Mouse (Mus musculus) midbrain, embryonic 11.5 days (tissue): ENCODE results near the gene Spata32. TPM values are rescaled to one million over a fixed set of nuclear protein-coding genes. Genes with fewer than 3 reads are reported as not detected.

Source experiments
- ATAC-seq: fragments of 200-750 bp; cut with Nextera tagmentation; 2 replicates; pipeline ENCODE4 v1.8.0; 2017; ENCODE audit warnings: moderate TSS enrichment, moderate library complexity; ENCODE audit not compliant: low FRiP score
- DNase-seq: peaks from one replicate; pipeline ENCODE4 v3.0.0; 2015; ENCODE audit warnings: low spot score; ENCODE audit errors: missing footprints
- H3K27ac ChIP-seq: fragments of 300-500 bp; sonication (generic); 2 replicates; pipeline ENCODE4 v1.5.1; 2014; ENCODE audit warnings: low read depth, low read length
- H3K27me3 ChIP-seq: fragments of 300-500 bp; sonication (generic); 2 replicates; pipeline ENCODE4 v1.6.1; 2014; ENCODE audit warnings: mild to moderate bottlenecking, low read length, moderate library complexity, mixed read lengths; ENCODE audit not compliant: control insufficient read depth, insufficient read depth
- H3K36me3 ChIP-seq: fragments of 300-500 bp; sonication (generic); 2 replicates; pipeline ENCODE4 v1.6.1; 2014; ENCODE audit warnings: mild to moderate bottlenecking, low read length, moderate library complexity, mixed read lengths; ENCODE audit not compliant: control insufficient read depth, insufficient read depth
- H3K4me1 ChIP-seq: fragments of 300-500 bp; sonication (generic); 2 replicates; pipeline ENCODE4 v1.6.1; 2014; ENCODE audit warnings: low read length; ENCODE audit not compliant: control insufficient read depth, insufficient read depth
- H3K4me2 ChIP-seq: fragments of 300-500 bp; sonication (generic); 2 replicates; pipeline ENCODE4 v1.6.1; 2014; ENCODE audit warnings: mild to moderate bottlenecking, moderate library complexity
- H3K4me3 ChIP-seq: fragments of 300-500 bp; sonication (generic); 2 replicates; pipeline ENCODE4 v1.5.1; 2014; ENCODE audit warnings: low read depth, low read length
- H3K9ac ChIP-seq: fragments of 300-500 bp; sonication (generic); 2 replicates; pipeline ENCODE4 v1.6.1; 2014; ENCODE audit warnings: low read length
- H3K9me3 ChIP-seq: fragments of 300-500 bp; sonication (generic); 2 replicates; pipeline ENCODE4 v1.6.1; 2016; ENCODE audit warnings: low read length; ENCODE audit not compliant: control insufficient read depth
- WGBS: fragments of 180-500 bp; shearing (Covaris S2); extraction: QIAGEN DNeasy Blood & Tissue Kit; methylation state at CpG from one replicate; pipeline ENCODE4 v1.1.7; 2014; 5-methylcytosine and 5-hydroxymethylcytosine counted together
- polyA plus RNA-seq: library from polyadenylated mRNA; unstranded; fragments of >200 nt; fragmentation: Nextera tagmentation; extraction: Ambion mirVana; gene quantifications from 2 replicates; pipeline ENCODE4 v1.2.1, GENCODE M21; 2014

Gene Spata32
- polyA plus RNA-seq, 1 experiment from 2014 or later, result not detected

DNA sequence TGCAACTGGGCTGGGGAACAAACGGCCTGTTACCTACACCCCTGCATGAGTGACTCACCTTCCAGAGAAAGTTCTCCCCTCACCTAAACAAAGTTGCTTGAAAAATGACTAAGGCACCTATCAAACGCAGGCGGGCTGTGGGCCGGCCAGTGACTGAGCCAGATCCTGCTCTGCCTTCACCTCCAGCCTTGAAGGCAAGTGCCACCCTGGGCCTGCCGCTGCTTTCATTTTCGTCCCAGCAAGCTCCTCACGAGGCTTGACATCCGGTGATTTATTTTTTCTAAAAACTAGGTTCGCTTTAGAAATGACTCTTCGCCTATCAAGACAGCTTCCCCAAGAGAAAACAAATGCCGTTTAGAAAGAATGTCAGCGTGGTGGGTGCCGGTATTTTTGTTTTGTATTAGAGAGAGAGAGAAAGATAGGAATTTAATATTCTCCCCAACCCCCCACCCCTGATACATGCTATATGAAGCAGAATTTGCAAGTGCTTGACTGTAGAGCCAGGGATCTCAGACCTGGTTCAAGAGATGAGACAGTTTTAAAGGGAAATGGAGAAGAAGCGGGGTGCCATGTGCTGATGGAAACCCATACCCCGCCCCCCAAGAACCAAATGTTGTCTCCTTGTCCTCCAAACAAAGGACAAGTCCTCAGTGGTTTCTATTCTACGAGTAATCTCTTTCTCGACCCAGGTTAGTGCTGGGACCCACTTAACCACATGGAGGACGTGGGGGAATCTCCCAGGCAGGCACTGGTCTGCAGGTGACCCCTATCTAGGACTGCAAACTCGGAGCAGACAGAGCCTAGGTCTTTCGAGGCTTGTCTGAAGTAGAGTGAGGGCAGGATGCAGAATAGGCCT lies 44.4 kb upstream of the Spata32 start:
- no peak for ATAC-seq
- no peaks in the 10 kb centered on the region for H3K36me3 ChIP-seq
- H3K9ac ChIP-seq, result 0 out of 2 replicates have a peak overlapping the region, but pooled peaks have one; percentile 10
- H3K4me2 ChIP-seq, result no peak overlapping the region; the same call in 1 of the 2 replicates
- H3K9me3 ChIP-seq, result no peaks in the 10 kb centered on the region
- peaks cover 38% of the 10 kb centered on the region for H3K4me1 ChIP-seq
- H3K4me3 ChIP-seq, result no peak overlapping the region
- no peak overlapping the region for H3K27ac ChIP-seq
- WGBS, result 79% methylated on average over 20 of the region's 20 CpGs
- no peak for DNase-seq
- H3K27me3 ChIP-seq, result no peaks in the 10 kb centered on the region

DNA sequence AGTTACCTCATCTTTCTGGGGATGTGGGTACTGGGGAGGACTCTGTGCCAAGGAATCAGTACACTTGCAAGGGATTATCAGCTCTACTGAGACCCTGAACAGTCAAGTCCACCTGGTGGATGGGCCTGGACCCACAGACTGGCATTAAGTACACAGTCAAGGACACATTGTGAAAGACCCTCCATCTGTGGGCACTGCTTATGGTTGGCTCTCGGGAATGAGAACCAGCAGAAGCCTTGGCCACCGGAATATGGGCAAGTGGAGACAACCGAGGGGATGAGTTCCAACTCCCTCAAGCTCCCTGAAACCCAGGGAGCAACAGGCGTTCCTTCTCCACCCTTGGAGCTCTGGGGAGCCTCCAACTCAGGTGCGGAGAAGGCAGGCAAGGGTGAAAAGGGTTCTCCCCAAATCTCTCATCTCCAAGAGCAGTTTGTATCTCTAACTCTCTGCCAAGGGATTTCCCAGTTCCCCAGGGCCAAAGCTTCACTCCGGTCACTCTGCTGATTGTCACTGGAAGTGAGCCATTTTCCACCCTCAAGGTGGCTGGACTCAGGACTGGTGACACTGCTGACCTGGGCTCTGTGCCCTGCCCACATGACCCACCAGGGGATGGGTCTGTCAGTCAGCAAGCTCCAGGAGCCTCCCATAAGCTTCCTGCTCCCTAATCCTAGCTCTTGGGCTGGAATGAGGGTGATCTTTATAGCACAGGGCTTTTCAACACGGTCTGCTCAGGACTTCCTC lies 43.6 kb upstream of the Spata32 start:
- H3K9ac ChIP-seq, result no peak overlapping the region
- H3K36me3 ChIP-seq, result no peaks in the 10 kb centered on the region
- no peak overlapping the region for H3K4me2 ChIP-seq
- no peaks in the 10 kb centered on the region for H3K27me3 ChIP-seq
- peaks cover 38% of the 10 kb centered on the region for H3K4me1 ChIP-seq
- DNase-seq (no peak), ATAC-seq (no peak)
- H3K4me3 ChIP-seq, result no peak overlapping the region
- H3K27ac ChIP-seq, result no peak overlapping the region
- WGBS, result 85% methylated on average over 7 of the region's 7 CpGs
- no peaks in the 10 kb centered on the region for H3K9me3 ChIP-seq

GRCm38 (mm10) chr11:103260515-103261192 lies 42.4 kb upstream of the Spata32 start:
- Histone ChIP-seq H3K27me3 (no peaks in the 10 kb centered on the region), H3K9me3 (no peaks in the 10 kb centered on the region), H3K4me1 (peaks cover 27% of the 10 kb centered on the region), H3K9ac (no peak overlapping the region), H3K27ac (no peak overlapping the region), H3K4me2 (no peak overlapping the region), H3K36me3 (no peaks in the 10 kb centered on the region), H3K4me3 (no peak overlapping the region)
- WGBS, result 88% methylated on average over 12 of the region's 12 CpGs
- ATAC-seq (no peak), DNase-seq (no peak)

- Histone ChIP-seq H3K4me1 (peaks cover 21% of the 10 kb centered on the region), H3K36me3 (no peaks in the 10 kb centered on the region), H3K27me3 (no peaks in the 10 kb centered on the region), H3K9ac (no peak overlapping the region), H3K9me3 (no peaks in the 10 kb centered on the region), H3K4me3 (no peak overlapping the region), H3K27ac (no peak overlapping the region), H3K4me2 (no peak overlapping the region)
- no peak for DNase-seq
- ATAC-seq, result no peak
- WGBS, result 93% methylated on average over 5 of the region's 5 CpGs
Observed at GRCm38 (mm10) chr11:103260034-103260433, 41.8 kb upstream of the Spata32 start.

- Histone ChIP-seq H3K36me3 (no peaks in the 10 kb centered on the region), H3K4me3 (no peak overlapping the region), H3K9ac (no peak overlapping the region), H3K27ac (no peak overlapping the region), H3K4me2 (no peak overlapping the region), H3K27me3 (no peaks in the 10 kb centered on the region), H3K9me3 (no peaks in the 10 kb centered on the region), H3K4me1 (peaks cover 3% of the 10 kb centered on the region)
- DNase-seq, result no peak
- WGBS, result 87% methylated on average over 4 of the region's 4 CpGs
- ATAC-seq, result no peak
Observed at GRCm38 (mm10) chr11:103257938-103258481, 39.8 kb upstream of the Spata32 start.

- Histone ChIP-seq H3K9me3 (no peaks in the 10 kb centered on the region), H3K4me1 (no peaks in the 10 kb centered on the region; the same call in 1 of the 2 replicates), H3K36me3 (no peaks in the 10 kb centered on the region), H3K9ac (no peak overlapping the region), H3K27ac (no peak overlapping the region), H3K4me3 (no peak overlapping the region), H3K4me2 (no peak overlapping the region), H3K27me3 (no peaks in the 10 kb centered on the region)
- ATAC-seq (no peak), DNase-seq (no peak)
- WGBS, result 91% methylated on average over 5 of the region's 5 CpGs
Observed at GRCm38 (mm10) chr11:103253605-103254004, 35.4 kb upstream of the Spata32 start.

DNA sequence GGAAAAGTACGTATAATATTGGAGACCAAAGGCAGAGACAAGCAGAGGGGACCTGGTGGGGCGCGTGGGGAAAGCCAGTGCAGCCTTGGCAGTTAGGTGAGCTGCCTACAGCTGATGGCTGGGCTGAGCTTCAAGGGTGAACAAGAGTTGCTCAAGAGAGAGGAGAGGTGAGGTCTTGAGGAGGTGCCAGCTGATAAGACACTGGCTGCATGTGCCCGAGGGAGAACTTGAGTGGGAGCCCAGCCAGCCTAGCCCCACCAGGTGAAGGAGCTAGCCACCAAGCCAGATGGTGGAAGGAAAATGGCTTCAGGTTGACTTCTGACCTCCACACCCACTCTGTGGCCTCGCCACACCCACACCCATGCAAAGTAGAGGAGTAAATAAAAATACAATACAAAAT lies 34.1 kb upstream of the Spata32 start:
- Histone ChIP-seq H3K9me3 (no peaks in the 10 kb centered on the region), H3K4me1 (no peaks in the 10 kb centered on the region; the same call in 1 of the 2 replicates), H3K4me3 (no peak overlapping the region), H3K9ac (no peak overlapping the region), H3K4me2 (no peak overlapping the region), H3K27ac (no peak overlapping the region), H3K36me3 (no peaks in the 10 kb centered on the region), H3K27me3 (no peaks in the 10 kb centered on the region)
- 91% methylated on average over 5 of the region's 5 CpGs for WGBS
- DNase-seq (no peak), ATAC-seq (no peak)

GRCm38 (mm10) chr11:103250324-103250723 lies 32.1 kb upstream of the Spata32 start:
- Histone ChIP-seq H3K4me2 (no peak overlapping the region), H3K27me3 (no peaks in the 10 kb centered on the region), H3K4me3 (no peak overlapping the region), H3K9me3 (no peaks in the 10 kb centered on the region), H3K9ac (no peak overlapping the region), H3K27ac (no peak overlapping the region), H3K4me1 (no peaks in the 10 kb centered on the region; the same call in 1 of the 2 replicates), H3K36me3 (no peaks in the 10 kb centered on the region)
- ATAC-seq (no peak), DNase-seq (no peak)
- WGBS, result 91% methylated on average over 3 of the region's 3 CpGs
